Mouse (Mus musculus) myocyte (in vitro differentiated cells): ENCODE results near the gene Zbp1.

Experiments
- CEBPB ChIP-seq: IDR thresholded peaks from 2 replicates; pipeline ENCODE4 v1.6.1; 2011; ENCODE audit warnings: mild to moderate bottlenecking, moderate library complexity; ENCODE audit not compliant: poor library complexity, insufficient read depth, severe bottlenecking
- E2F4 ChIP-seq: IDR thresholded peaks from one replicate; pipeline ENCODE4 v1.6.1; 2011; ENCODE audit warnings: mild to moderate bottlenecking, control low read depth, moderate library complexity; ENCODE audit not compliant: insufficient read depth
- MAX ChIP-seq: IDR thresholded peaks from one replicate; pipeline ENCODE4 v1.6.1; 2011; ENCODE audit warnings: low read depth, mild to moderate bottlenecking, control low read depth
- MYOD1 ChIP-seq, 3 experiments: IDR thresholded peaks; one replicate each; pipeline ENCODE4 v1.6.1; 2011; ENCODE audit warnings: control low read depth in 2 of 3, low read depth in 2 of 3, mild to moderate bottlenecking in 2 of 3, moderate library complexity in 1 of 3; ENCODE audit not compliant: insufficient read length in 2 of 3, control insufficient read depth in 1 of 3
- POLR2A ChIP-seq: IDR thresholded peaks from one replicate; pipeline ENCODE4 v1.6.1; 2011; ENCODE audit warnings: low read depth, mild to moderate bottlenecking, control low read depth, moderate library complexity; ENCODE audit not compliant: insufficient read length
- POLR2AphosphoS2 ChIP-seq: IDR thresholded peaks from one replicate; pipeline ENCODE4 v1.6.1; 2011; ENCODE audit warnings: low read depth, control low read depth; ENCODE audit not compliant: insufficient read length
- REST ChIP-seq: IDR thresholded peaks from one replicate; pipeline ENCODE4 v1.6.1; 2011; ENCODE audit warnings: mild to moderate bottlenecking, control low read depth, moderate library complexity; ENCODE audit not compliant: insufficient read depth, insufficient read length
- TCF12 ChIP-seq: IDR thresholded peaks from one replicate; pipeline ENCODE4 v1.6.1; 2011; ENCODE audit warnings: mild to moderate bottlenecking, control low read depth; ENCODE audit not compliant: poor library complexity, insufficient read depth, severe bottlenecking
- USF1 ChIP-seq: IDR thresholded peaks from one replicate; pipeline ENCODE4 v1.6.1; 2011; ENCODE audit warnings: low read depth, mild to moderate bottlenecking, control low read depth, moderate library complexity

DNA sequence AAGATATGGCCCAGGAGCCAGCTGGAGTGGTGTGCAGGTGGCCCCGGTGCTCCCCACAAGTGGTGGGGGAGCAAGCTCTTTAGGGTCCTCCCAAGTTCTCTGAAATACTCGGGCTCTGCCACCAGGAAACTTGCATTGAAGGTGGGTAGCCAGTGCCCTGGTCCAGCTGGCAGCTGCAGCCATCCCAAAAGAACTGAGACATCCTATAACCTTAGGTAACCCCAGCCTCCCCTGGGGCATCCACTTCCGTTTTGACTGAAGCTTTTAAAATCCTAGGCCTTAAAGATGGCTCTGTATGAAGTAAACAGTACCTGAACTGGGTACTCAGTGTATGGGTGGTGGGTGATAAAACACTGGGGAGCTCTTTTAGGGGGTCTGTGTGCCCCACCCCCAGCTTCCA, 4.8 kb upstream of the Zbp1 start:
- TF ChIP-seq USF1 (no peak), CEBPB (no peak), E2F4 (no peak), POLR2A (peak; percentile 2), MAX (no peak), REST (no peak), TCF12 (no peak), POLR2AphosphoS2 (peak; percentile 44), MYOD1 (IDR thresholded peaks at IDR 0.05; ENCODE audit: control insufficient read depth in 1 of 3, insufficient read length in 2 of 3, low read depth in 2 of 3) (no peak)
